ENCODE assay signal across 7 mouse cellular contexts in the genomic region with DNA sequence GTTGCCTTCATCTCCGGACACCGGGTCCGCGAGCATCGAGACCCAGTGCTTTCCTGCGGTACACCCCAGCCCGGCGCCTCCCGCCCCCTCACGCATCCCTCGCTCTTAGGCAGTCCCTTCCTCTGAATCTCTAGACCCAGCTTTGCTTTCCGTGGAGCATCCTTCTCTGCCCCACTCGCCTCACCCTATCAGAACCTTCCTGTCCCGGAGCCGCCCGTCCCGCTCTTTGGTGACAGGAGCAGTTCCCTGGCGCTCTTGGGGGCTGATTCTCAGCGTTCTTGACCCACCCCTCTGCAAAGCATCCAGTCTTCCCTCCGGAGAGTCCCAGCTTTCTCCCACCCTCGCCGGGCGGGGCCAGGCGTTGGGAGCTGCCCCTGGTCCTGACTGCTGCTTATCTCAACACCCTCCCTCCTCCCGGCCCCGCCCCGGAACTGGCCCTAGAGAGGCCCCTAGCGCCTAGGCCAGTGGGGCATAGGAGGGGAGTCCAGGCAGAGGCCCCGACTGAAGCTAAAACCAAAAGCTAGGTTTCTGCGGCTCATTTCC. TPM values are rescaled to one million over a fixed set of nuclear protein-coding genes. Genes with fewer than 3 reads are reported as not detected.
A peak's percentile ranks its signal among the peaks of the same experiment; 100 is the strongest.
DNase-seq lines count a peak whose midpoint lies in the region; ATAC-seq and TF ChIP-seq lines count a peak whose summit lies in the region.

No protein-coding gene starts in this region.

- H3K9me3 ChIP-seq in forebrain, embryonic 12.5 days, result no peaks in the 10 kb centered on the region
- no peaks in the 10 kb centered on the region for H3K9me3 ChIP-seq in lung, postnatal 0 days (ENCODE audit: low read length)

- peaks cover 21% of the 10 kb centered on the region for H3K4me1 ChIP-seq in forebrain, embryonic 12.5 days
- no peaks in the 10 kb centered on the region; the same call in 1 of the 2 replicates for H3K4me1 ChIP-seq in lung, postnatal 0 days (ENCODE audit: insufficient read depth, low read depth, low read length)

- H3K36me3 ChIP-seq in forebrain, embryonic 12.5 days (replicated peaks), result peaks cover 39% of the 10 kb centered on the region
- H3K36me3 ChIP-seq in lung, postnatal 0 days (ENCODE audit: insufficient read depth, low read length), result no peaks in the 10 kb centered on the region

- peak; percentile 49 for ATAC-seq in cerebellum, adult (ENCODE audit: insufficient number of reproducible peaks, low FRiP score, low TSS enrichment)
- ATAC-seq in forebrain, embryonic 12.5 days (ENCODE audit: low FRiP score), result peak; percentile 80
- peak; percentile 73 for ATAC-seq in lung, postnatal 0 days

- intact Hi-C loops in heart, postnatal 14 days (cut with DNase I), result loop anchor here (10.0 kb wide), 1 partner anchor 253 kb away; a partner anchor contains a TSS

- peak overlapping the region; percentile 88 for H3K4me3 ChIP-seq in forebrain, embryonic 12.5 days (replicated peaks)
- H3K4me3 ChIP-seq in layer of hippocampus, adult 2 months, result peak overlapping the region; percentile 84
- H3K4me3 ChIP-seq in lung, postnatal 0 days (ENCODE audit: low read depth, low read length), result peak overlapping the region; percentile 54

- H3K27me3 ChIP-seq in forebrain, embryonic 12.5 days, result no peaks in the 10 kb centered on the region
- 0 out of 2 replicates have a peak, but pooled peaks cover 4% of the 10 kb centered on the region for H3K27me3 ChIP-seq in lung, postnatal 0 days (replicated peaks; ENCODE audit: insufficient read depth, low read length)

- TF ChIP-seq EP300 in lung, postnatal 0 days (IDR thresholded peaks at IDR 0.05), result no peak

- peak; percentile 8 for DNase-seq in T-cell, adult 2 months (ENCODE audit: low spot score)
- peak; percentile 65 to 67 for DNase-seq in heart, postnatal 14 days
- DNase-seq in layer of hippocampus, adult 2 months (ENCODE audit: low spot score in 2 of 2), result peak; percentile 67 to 74
- DNase-seq in lung, postnatal 0 days (ENCODE audit: low spot score), result peak; percentile 45
- peak; percentile 60 for DNase-seq in retina, embryonic 14.5 days (ENCODE audit: low spot score)

- H3K4me2 ChIP-seq in forebrain, embryonic 12.5 days, result peak overlapping the region; percentile 79
- peak overlapping the region; percentile 99 for H3K4me2 ChIP-seq in lung, postnatal 0 days (replicated peaks; ENCODE audit: low read depth, low read length)

- H3K27ac ChIP-seq in forebrain, embryonic 12.5 days, result peak overlapping the region; percentile 92
- peak overlapping the region; percentile 94 for H3K27ac ChIP-seq in layer of hippocampus, adult 2 months
- no peak overlapping the region for H3K27ac ChIP-seq in lung, postnatal 0 days (ENCODE audit: low read length)

- H3K9ac ChIP-seq in forebrain, embryonic 12.5 days, result peak overlapping the region; percentile 94
- H3K9ac ChIP-seq in lung, postnatal 0 days (replicated peaks; ENCODE audit: low read depth), result no peak overlapping the region

- WGBS in forebrain, embryonic 12.5 days, result under 1% methylated on average over 30 of the region's 30 CpGs
- WGBS in lung, postnatal 0 days, result under 1% methylated on average over 20 of the region's 30 CpGs

- no peak for TF ChIP-seq CTCF in layer of hippocampus, adult 2 months (conservative IDR thresholded peaks at IDR 0.05)
- no peak for TF ChIP-seq CTCF in lung, postnatal 0 days (IDR thresholded peaks at IDR 0.05)

RNA-seq across cellular contexts. Expression of a gene that starts 0.9 kb away (rescaled TPM):
- polyA plus RNA-seq in forebrain, embryonic 12.5 days (2016; fragmentation: Nextera tagmentation; extraction: Ambion mirVana), result 17.8 and 18.6 TPM in 2 replicates
- 1 to 10 TPM; 2.5 to 5.5 TPM for total RNA-seq in heart, postnatal 14 days (2021)
- 10 to 100 TPM; 57.9 to 64.4 TPM for total RNA-seq in layer of hippocampus, adult 2 months (2021)
- 0.23 and 0.42 TPM in 2 replicates for polyA plus RNA-seq in lung, postnatal 0 days (2015; fragmentation: Nextera tagmentation; extraction: Ambion mirVana)

RNA-seq across cellular contexts. Expression of a gene that starts 12.8 kb away (rescaled TPM):
- 52.5 and 59.9 TPM in 2 replicates for polyA plus RNA-seq in forebrain, embryonic 12.5 days (2016; fragmentation: Nextera tagmentation; extraction: Ambion mirVana)
- total RNA-seq in heart, postnatal 14 days (2021), result 100 to 1,000 TPM; 129 to 134 TPM
- 10 to 100 TPM; 18.6 to 23.7 TPM for total RNA-seq in layer of hippocampus, adult 2 months (2021)
- 54.8 and 57.5 TPM in 2 replicates for polyA plus RNA-seq in lung, postnatal 0 days (2015; fragmentation: Nextera tagmentation; extraction: Ambion mirVana)

RNA-seq across cellular contexts. Expression of a gene that starts 18.9 kb away (rescaled TPM):
- 0.55 and 0.90 TPM in 2 replicates for polyA plus RNA-seq in forebrain, embryonic 12.5 days (2016; fragmentation: Nextera tagmentation; extraction: Ambion mirVana)
- not detected for total RNA-seq in heart, postnatal 14 days (2021)
- 100 to 1,000 TPM; 723 to 730 TPM for total RNA-seq in layer of hippocampus, adult 2 months (2021)
- not detected in 2 replicates for polyA plus RNA-seq in lung, postnatal 0 days (2015; fragmentation: Nextera tagmentation; extraction: Ambion mirVana)

RNA-seq across cellular contexts. Expression of a gene that starts 33.4 kb away (rescaled TPM):
- polyA plus RNA-seq in forebrain, embryonic 12.5 days (2016; fragmentation: Nextera tagmentation; extraction: Ambion mirVana), result not detected in 2 replicates
- total RNA-seq in heart, postnatal 14 days (2021), result not detected
- 1 to 10 TPM; 2.2 to 3.6 TPM for total RNA-seq in layer of hippocampus, adult 2 months (2021)
- not detected in 2 replicates for polyA plus RNA-seq in lung, postnatal 0 days (2015; fragmentation: Nextera tagmentation; extraction: Ambion mirVana)

RNA-seq across cellular contexts. Expression of a gene that starts 48.7 kb away (rescaled TPM):
- 19.0 and 19.8 TPM in 2 replicates for polyA plus RNA-seq in forebrain, embryonic 12.5 days (2016; fragmentation: Nextera tagmentation; extraction: Ambion mirVana)
- total RNA-seq in heart, postnatal 14 days (2021), result 10 to 100 TPM; 17.7 to 23.0 TPM
- total RNA-seq in layer of hippocampus, adult 2 months (2021), result 10 to 100 TPM; 45.0 to 47.6 TPM
- 37.4 and 37.6 TPM in 2 replicates for polyA plus RNA-seq in lung, postnatal 0 days (2015; fragmentation: Nextera tagmentation; extraction: Ambion mirVana)

Comparison
In these comparisons a context has a peak if more than half of its experiments do, and no peak if none do; other contexts are left out.
1. DNase-seq: peak in every context shown above with its lines; median percentile 70 in layer of hippocampus, adult 2 months; 66 in heart, postnatal 14 days; 60 in retina, embryonic 14.5 days; 45 in lung, postnatal 0 days; 8 in T-cell, adult 2 months.
2. RNA of a gene that starts 0.9 kb away (total RNA-seq): 57.9 to 64.4 TPM in layer of hippocampus, adult 2 months; 2.5 to 5.5 TPM in heart, postnatal 14 days; every median in the first group is over 4 times any median in the second.
3. RNA of a gene that starts 12.8 kb away (total RNA-seq): 129 to 134 TPM in heart, postnatal 14 days; 18.6 to 23.7 TPM in layer of hippocampus, adult 2 months; every median in the first group is over 4 times any median in the second.
4. RNA of a gene that starts 18.9 kb away (total RNA-seq): 723 to 730 TPM in layer of hippocampus, adult 2 months; not detected in heart, postnatal 14 days; every median in the first group is over 100 times any median in the second.
5. Peak in every context shown above with its lines, with median percentiles within 50 percentile points of each other: ATAC-seq and H3K4me3 ChIP-seq.